Mouse (Mus musculus) layer of hippocampus, adult 2 months (tissue): ENCODE data around the gene Folr1. TPM values are rescaled to one million over a fixed set of nuclear protein-coding genes. Genes with fewer than 3 reads are reported as not detected.

Experiments
- DNase-seq, 2 experiments: peaks; one replicate each; pipeline ENCODE4 v3.0.0; 2022; ENCODE audit warnings: low spot score in 2 of 2
- H3K27ac ChIP-seq: fragments of 200-600 bp; 2 replicates; pipeline ENCODE4 v1.8.1; 2022
- H3K4me3 ChIP-seq: fragments of 200-600 bp; 2 replicates; pipeline ENCODE4 v1.8.1; 2022; ENCODE audit warnings: mild to moderate bottlenecking
- CTCF ChIP-seq: fragments of 200-600 bp; conservative IDR thresholded peaks from 2 replicates; pipeline ENCODE4 v1.8.1; 2022; ENCODE audit warnings: antibody characterized with exemption, mild to moderate bottlenecking, moderate library complexity
- long read RNA-seq, 2 experiments: library from polyadenylated mRNA; stranded (forward); transcript quantifications; one replicate each; pipeline ENCODE4 v2.0.0; 2021; ENCODE audit warnings: borderline mapping rate in 2 of 2
- total RNA-seq, 2 experiments: library from RNA; stranded (reverse); gene quantifications; 2 replicates each; pipeline ENCODE4 v1.2.3; 2021

Gene Folr1
- total RNA-seq, result 1 to 10 TPM in 1 of 2 experiments, not detected in 1; 1.2 TPM
- long read RNA-seq, experiment 1, partial matches to known transcripts, result 1 of 1 reads
- long read RNA-seq, experiment 1, other reads (novel, unspliced or antisense), result 0 of 1 reads
- long read RNA-seq, experiment 2, result 0 reads

- TF ChIP-seq CTCF, result no peak
- no peak within 1 kb of the TSS for H3K4me3 ChIP-seq
- DNase-seq, result no peak
- no peak within 1 kb of the TSS for H3K27ac ChIP-seq
These were observed at the start of gene Folr1 for GRCm38 (mm10) chr7:101870629-101871028. Gene Folr1, minus strand, starts transcription at chr7:101870788.

- H3K27ac ChIP-seq, result no peak overlapping the region
- peak; percentile 89 for TF ChIP-seq CTCF
- DNase-seq, result peak; percentile 47 to 56
- no peak overlapping the region for H3K4me3 ChIP-seq
These were observed 47.5 kb upstream of the Folr1 start for GRCm38 (mm10) chr7:101918071-101918470.

- no peak overlapping the region for H3K27ac ChIP-seq
- H3K4me3 ChIP-seq, result no peak overlapping the region
- DNase-seq, result no peak
- peak; percentile 58 for TF ChIP-seq CTCF
These were observed 41.4 kb upstream of the Folr1 start for GRCm38 (mm10) chr7:101911982-101912381.

- TF ChIP-seq CTCF, result no peak
These were observed 39.5 kb upstream of the Folr1 start for GRCm38 (mm10) chr7:101910138-101910537.

GRCm38 (mm10) chr7:101908367-101908766 is 37.8 kb upstream of the Folr1 start:
- H3K4me3 ChIP-seq, result no peak overlapping the region
- no peak for DNase-seq
- H3K27ac ChIP-seq, result peak overlapping the region; percentile 100
- no peak for TF ChIP-seq CTCF

More at GRCm38 (mm10) chr7:101910138-101910537, 39.5 kb upstream of the Folr1 start:
- peak overlapping the region; percentile 100; the same call in 1 of the 2 replicates for H3K27ac ChIP-seq
- DNase-seq, result no peak
- no peak overlapping the region for H3K4me3 ChIP-seq

GRCm38 (mm10) chr7:101906696-101907095 is 36.1 kb upstream of the Folr1 start:
- no peak for TF ChIP-seq CTCF
- no peak for DNase-seq
- Histone ChIP-seq H3K27ac (peak overlapping the region; percentile 100), H3K4me3 (peak overlapping the region; percentile 60)

GRCm38 (mm10) chr7:101906287-101906681 is 35.7 kb upstream of the Folr1 start, which contains the start of gene Tomt:
Gene Tomt, minus strand, starts transcription at chr7:101906359.
- no peak for TF ChIP-seq CTCF
- DNase-seq, result no peak
- H3K4me3 ChIP-seq, result peak within 1 kb of the TSS; percentile 60
- peak within 1 kb of the TSS; percentile 100 for H3K27ac ChIP-seq

GRCm38 (mm10) chr7:101905561-101906286 is 35.1 kb upstream of the Folr1 start, which contains the start of gene Lamtor1:
Gene Lamtor1, plus strand, starts transcription at chr7:101905904.
- DNase-seq, result peak; percentile 99
- H3K4me3 ChIP-seq, result peak within 1 kb of the TSS; percentile 60
- H3K27ac ChIP-seq, result peak within 1 kb of the TSS; percentile 100
- peak; percentile 46 for TF ChIP-seq CTCF

- no peak for DNase-seq
These were observed 32.3 kb upstream of the Folr1 start for GRCm38 (mm10) chr7:101902846-101903245.

GRCm38 (mm10) chr7:101901969-101902368 is 31.4 kb upstream of the Folr1 start:
- TF ChIP-seq CTCF, result no peak
- DNase-seq, result no peak
- Histone ChIP-seq H3K4me3 (no peak overlapping the region), H3K27ac (no peak overlapping the region)

More at GRCm38 (mm10) chr7:101902846-101903245, 32.3 kb upstream of the Folr1 start:
- peak; percentile 47 for TF ChIP-seq CTCF
- Histone ChIP-seq H3K4me3 (no peak overlapping the region), H3K27ac (no peak overlapping the region)

GRCm38 (mm10) chr7:101900331-101901097 is 29.9 kb upstream of the Folr1 start:
- no peak overlapping the region for H3K4me3 ChIP-seq
- TF ChIP-seq CTCF, result no peak
- H3K27ac ChIP-seq, result no peak overlapping the region
- no peak for DNase-seq

- peak overlapping the region; percentile 73 for H3K4me3 ChIP-seq
- TF ChIP-seq CTCF, result no peak
- peak; percentile 95 to 98 for DNase-seq
- peak overlapping the region; percentile 87 for H3K27ac ChIP-seq
These were observed 25.8 kb upstream of the Folr1 start for GRCm38 (mm10) chr7:101896104-101897066.
